Mouse (Mus musculus) mesoderm, embryonic 11.5 days (tissue): ENCODE data around the gene Gabrp.

Experiments used
- DNase-seq: peaks from one replicate; pipeline ENCODE4 v3.0.0-alpha.2; 2012; ENCODE audit warnings: low read depth, low spot score

Gabrp gene

GRCm38 (mm10) chr11:33529576-33529975 is 49.2 kb downstream of the Gabrp start:
- DNase-seq, result no peak

- DNase-seq, result peak; percentile 76
These were observed 65.3 kb downstream of the Gabrp start, which contains the start of gene Ranbp17 for GRCm38 (mm10) chr11:33513376-33513991. Ranbp17 (minus strand) TSS chr11:33513746.

GRCm38 (mm10) chr11:33512854-33513375 is 65.8 kb downstream of the Gabrp start:
- peak; percentile 85 for DNase-seq

GRCm38 (mm10) chr11:33509401-33509800 is 69.4 kb downstream of the Gabrp start:
- DNase-seq, result no peak
